8 mouse cellular contexts compared by ENCODE assay signal in the genomic region with DNA sequence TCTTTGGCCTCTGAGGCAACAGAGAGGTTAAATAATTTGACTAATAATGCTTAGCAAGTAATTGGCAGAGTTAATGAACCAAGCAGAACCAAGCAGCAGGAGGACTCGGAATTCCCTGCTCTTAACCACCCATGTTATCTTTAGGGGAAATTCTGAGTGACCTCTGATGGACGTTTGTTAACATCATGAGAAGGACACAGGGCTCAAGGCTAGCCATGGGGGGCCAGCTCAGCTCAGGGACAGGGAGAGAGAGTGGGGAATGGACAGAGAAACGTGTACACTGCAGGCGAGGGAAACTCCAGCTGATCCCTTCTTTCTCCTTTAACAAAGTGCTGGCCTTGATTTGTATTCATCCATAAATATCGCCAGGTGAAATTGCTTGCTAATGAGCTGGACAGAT.
"Had no signal": no experiment of that assay in that cellular context is flagged by ENCODE, and none has a peak within 500 bp of the region (broad histone marks: within the 10 kb centered on the region; RNA-seq: fewer than 3 reads in every experiment).

No protein-coding gene starts in this region.

- DNase-seq: liver, postnatal 0 days; lung, adult 2 months; lung, postnatal 14 days; lung, postnatal 36 days; right cerebral cortex, postnatal 14 days; thymus, adult 18-20 months; thymus, postnatal 14 days; thymus, postnatal 36 days had no signal
